Comparison of ENCODE assay signal across 33 mouse cellular contexts in the genomic region with DNA sequence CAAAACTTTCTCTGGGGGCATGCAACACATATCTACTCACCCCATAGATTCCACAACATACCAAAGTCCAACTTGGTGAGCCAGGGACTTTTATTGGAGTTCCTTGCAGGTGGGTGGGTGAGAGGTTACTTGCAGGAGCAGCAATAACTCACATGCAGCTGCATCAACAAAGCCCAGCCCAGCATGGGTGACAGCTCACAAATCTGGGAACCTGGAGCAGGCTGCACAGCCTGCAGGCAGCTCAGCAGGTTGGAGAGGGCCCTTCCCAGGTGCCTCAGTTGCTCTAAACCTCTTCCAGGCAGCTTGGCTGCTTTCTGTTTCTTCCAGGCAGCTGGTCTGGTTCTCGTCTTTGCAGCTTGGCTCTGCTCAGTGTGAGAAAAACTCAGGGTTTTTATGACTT. TPM values are rescaled to one million over a fixed set of nuclear protein-coding genes. Genes with fewer than 3 reads are reported as not detected.
A peak's percentile ranks its signal among the peaks of the same experiment; 100 is the strongest.
DNase-seq lines count a peak whose midpoint lies in the region; ATAC-seq and TF ChIP-seq lines count a peak whose summit lies in the region.
"Had no signal": no experiment of that assay in that cellular context is flagged by ENCODE, and none has a peak within 500 bp of the region (broad histone marks: within the 10 kb centered on the region; RNA-seq: fewer than 3 reads in every experiment).

No protein-coding gene starts in this region.

- no peak for DNase-seq in kidney, adult 2 months
- no peak for DNase-seq in stomach, postnatal 0 days (ENCODE audit: low spot score)
- no peak for DNase-seq in c-Kit-positive CD71-positive TER-119-positive erythroid progenitor cells, embryonic 14.5 days (ENCODE audit: low spot score)
- no peak for DNase-seq in left cerebral cortex, postnatal 36 days (ENCODE audit: low spot score in 2 of 2)
- DNase-seq: adrenal gland, adult 8-10 months; cerebellum, adult 11 months; cerebellum, adult 9-10 months; cerebellum, postnatal 36 days; embryo, embryonic 11 days; gastrocnemius, adult 2 months; gastrocnemius, postnatal 36 days; heart, adult 2 months; heart, postnatal 10 days; kidney, postnatal 10 days; layer of hippocampus, adult 9-11 months; lung, adult 2 months; lung, postnatal 10 days; right cerebral cortex, postnatal 4 days; thymus, postnatal 14 days had no signal

- peak; percentile 66 for ATAC-seq in kidney, embryonic 14.5 days (ENCODE audit: low FRiP score, low TSS enrichment)
- ATAC-seq in stomach, embryonic 15.5 days (ENCODE audit: insufficient read depth, low FRiP score, low read depth), result 0 out of 2 replicates have a peak, but pooled peaks have one; percentile 60
- ATAC-seq in stomach, postnatal 0 days (ENCODE audit: low FRiP score, low TSS enrichment), result no peak
- peak; percentile 90; the same call in 1 of the 2 replicates for ATAC-seq in limb, embryonic 12.5 days (ENCODE audit: insufficient number of reproducible peaks, insufficient read depth, low FRiP score, low TSS enrichment, low read depth)
- ATAC-seq in frontal cortex, adult (ENCODE audit: low TSS enrichment), result no peak
- ATAC-seq: forebrain, embryonic 14.5 days; midbrain, embryonic 15.5 days had no signal

- TF ChIP-seq POLR2A in kidney, adult 2 months (IDR thresholded peaks at IDR 0.05; ENCODE audit: low read depth, low read length), result no peak

- no peak overlapping the region for H3K4me2 ChIP-seq in kidney, embryonic 14.5 days (replicated peaks; ENCODE audit: low read depth, low read length)
- H3K4me2 ChIP-seq in stomach, embryonic 15.5 days, result no peak overlapping the region
- H3K4me2 ChIP-seq in stomach, postnatal 0 days (replicated peaks; ENCODE audit: low read depth), result no peak overlapping the region
- H3K4me2 ChIP-seq in limb, embryonic 12.5 days, result no peak overlapping the region
- H3K4me2 ChIP-seq: embryonic facial prominence, embryonic 12.5 days; heart, embryonic 13.5 days; hindbrain, embryonic 14.5 days; midbrain, embryonic 15.5 days had no signal

- H3K4me3 ChIP-seq in kidney, embryonic 14.5 days (ENCODE audit: low read length), result no peak overlapping the region
- no peak overlapping the region for H3K4me3 ChIP-seq in kidney, adult 2 months (ENCODE audit: insufficient read depth, low read depth, low read length)
- no peak overlapping the region for H3K4me3 ChIP-seq in stomach, embryonic 15.5 days (replicated peaks)
- no peak overlapping the region for H3K4me3 ChIP-seq in stomach, postnatal 0 days (ENCODE audit: low read depth, low read length)
- H3K4me3 ChIP-seq in limb, embryonic 12.5 days (replicated peaks), result no peak overlapping the region
- H3K4me3 ChIP-seq: embryonic facial prominence, embryonic 12.5 days; gastrocnemius, adult 2 months; heart, adult 2 months; heart, embryonic 13.5 days; midbrain, embryonic 10.5 days; midbrain, embryonic 15.5 days had no signal

- WGBS in kidney, embryonic 14.5 days, result 24% methylated on average over 1 of the region's 1 CpGs
- 63% methylated on average over 1 of the region's 1 CpGs for WGBS in kidney, adult 2 months
- 34% methylated on average over 1 of the region's 1 CpGs for WGBS in stomach, embryonic 15.5 days
- 27% methylated on average over 1 of the region's 1 CpGs for WGBS in stomach, postnatal 0 days
- WGBS in limb, embryonic 12.5 days, result 8% methylated on average over 1 of the region's 1 CpGs

- H3K9me3 ChIP-seq in kidney, embryonic 14.5 days (ENCODE audit: control insufficient read depth, low read length), result no peaks in the 10 kb centered on the region
- H3K9me3 ChIP-seq in stomach, embryonic 15.5 days, result no peaks in the 10 kb centered on the region
- no peaks in the 10 kb centered on the region for H3K9me3 ChIP-seq in stomach, postnatal 0 days (ENCODE audit: control insufficient read depth, low read length)
- no peaks in the 10 kb centered on the region for H3K9me3 ChIP-seq in limb, embryonic 12.5 days
- H3K9me3 ChIP-seq: embryonic facial prominence, embryonic 12.5 days; G1E; heart, embryonic 13.5 days; midbrain, embryonic 10.5 days; midbrain, embryonic 15.5 days had no signal

- no peak overlapping the region for H3K9ac ChIP-seq in kidney, embryonic 14.5 days (ENCODE audit: low read depth, low read length)
- no peak overlapping the region for H3K9ac ChIP-seq in stomach, embryonic 15.5 days
- no peak overlapping the region for H3K9ac ChIP-seq in stomach, postnatal 0 days (ENCODE audit: low read length)
- H3K9ac ChIP-seq in limb, embryonic 12.5 days (replicated peaks), result no peak overlapping the region
- H3K9ac ChIP-seq: embryonic facial prominence, embryonic 12.5 days; heart, embryonic 13.5 days; hindbrain, embryonic 14.5 days; liver, embryonic 14.5 days; midbrain, embryonic 15.5 days had no signal

- TF ChIP-seq EP300 in stomach, postnatal 0 days (optimal IDR thresholded peaks at IDR 0.05), result no peak

- TF ChIP-seq CTCF in kidney, adult 2 months (conservative IDR thresholded peaks at IDR 0.05; ENCODE audit: insufficient read depth, insufficient read length, low read depth, low read length), result no peak
- TF ChIP-seq CTCF in stomach, postnatal 0 days (IDR thresholded peaks at IDR 0.05; ENCODE audit: low read depth), result no peak

- H3K36me3 ChIP-seq in kidney, embryonic 14.5 days (ENCODE audit: control insufficient read depth, insufficient read depth, low read length), result peaks cover under 1% of the 10 kb centered on the region; the same call in 1 of the 2 replicates
- H3K36me3 ChIP-seq in kidney, adult 2 months (ENCODE audit: control insufficient read depth, insufficient read depth, low read length), result peaks cover 5% of the 10 kb centered on the region; the same call in 1 of the 2 replicates
- no peaks in the 10 kb centered on the region for H3K36me3 ChIP-seq in stomach, embryonic 15.5 days
- peaks cover 3% of the 10 kb centered on the region; the same call in 1 of the 2 replicates for H3K36me3 ChIP-seq in stomach, postnatal 0 days (ENCODE audit: control insufficient read depth, insufficient read depth, low read length)
- H3K36me3 ChIP-seq in limb, embryonic 12.5 days, result peaks cover 26% of the 10 kb centered on the region; the same call in 1 of the 2 replicates
- H3K36me3 ChIP-seq: midbrain, embryonic 10.5 days; midbrain, embryonic 15.5 days had no signal

- intact Hi-C loops in left cerebral cortex, postnatal 36 days (cut with DNase I), result no loop called here

- H3K4me1 ChIP-seq in kidney, embryonic 14.5 days (ENCODE audit: control insufficient read depth, insufficient read depth, low read length), result no peaks in the 10 kb centered on the region
- no peaks in the 10 kb centered on the region for H3K4me1 ChIP-seq in kidney, adult 2 months (ENCODE audit: control insufficient read depth, insufficient read depth, low read length)
- H3K4me1 ChIP-seq in stomach, embryonic 15.5 days, result no peaks in the 10 kb centered on the region
- H3K4me1 ChIP-seq in stomach, postnatal 0 days (replicated peaks; ENCODE audit: control insufficient read depth, insufficient read depth), result no peaks in the 10 kb centered on the region
- peaks cover 10% of the 10 kb centered on the region; the same call in 1 of the 2 replicates for H3K4me1 ChIP-seq in limb, embryonic 12.5 days (replicated peaks)
- H3K4me1 ChIP-seq: embryonic facial prominence, embryonic 12.5 days; midbrain, embryonic 15.5 days had no signal

- no peak overlapping the region for H3K27ac ChIP-seq in kidney, embryonic 14.5 days (ENCODE audit: low read depth, low read length)
- no peak overlapping the region for H3K27ac ChIP-seq in kidney, adult 2 months (ENCODE audit: insufficient read depth, low read depth, low read length)
- no peak overlapping the region for H3K27ac ChIP-seq in stomach, embryonic 15.5 days
- H3K27ac ChIP-seq in stomach, postnatal 0 days (replicated peaks), result no peak overlapping the region
- H3K27ac ChIP-seq in limb, embryonic 12.5 days, result peak overlapping the region; percentile 76
- H3K27ac ChIP-seq: embryonic facial prominence, embryonic 12.5 days; gastrocnemius, adult 2 months; heart, adult 2 months; heart, embryonic 13.5 days; hindbrain, embryonic 14.5 days; liver, embryonic 14.5 days; midbrain, embryonic 10.5 days; midbrain, embryonic 15.5 days had no signal

- no peaks in the 10 kb centered on the region for H3K27me3 ChIP-seq in kidney, embryonic 14.5 days (ENCODE audit: control insufficient read depth, insufficient read depth, low read length)
- no peaks in the 10 kb centered on the region for H3K27me3 ChIP-seq in kidney, adult 2 months (replicated peaks; ENCODE audit: control insufficient read depth, insufficient read depth, low read length)
- H3K27me3 ChIP-seq in stomach, embryonic 15.5 days (replicated peaks), result no peaks in the 10 kb centered on the region
- H3K27me3 ChIP-seq in stomach, postnatal 0 days (ENCODE audit: control insufficient read depth, insufficient read depth, low read length), result no peaks in the 10 kb centered on the region
- no peaks in the 10 kb centered on the region for H3K27me3 ChIP-seq in limb, embryonic 12.5 days
- H3K27me3 ChIP-seq: embryonic facial prominence, embryonic 12.5 days; heart, embryonic 13.5 days; midbrain, embryonic 15.5 days had no signal

RNA-seq across cellular contexts. Expression of gene Gipc2, which starts 13.3 kb away (rescaled TPM):
- 16.0 and 22.2 TPM in 2 replicates for polyA plus RNA-seq in kidney, embryonic 14.5 days (2014; fragmentation: Nextera tagmentation; extraction: Ambion mirVana)
- polyA plus RNA-seq in kidney, adult 2 months (2012; rRNA removed), result 109 and 146 TPM in 2 replicates
- polyA plus RNA-seq in stomach, embryonic 15.5 days (2015; fragmentation: Nextera tagmentation; extraction: Ambion mirVana), result 57.5 and 78.6 TPM in 2 replicates
- polyA plus RNA-seq in stomach, postnatal 0 days (2015; fragmentation: Nextera tagmentation; extraction: Ambion mirVana), result 76.1 and 82.5 TPM in 2 replicates
- 2.6 and 4.3 TPM in 2 replicates for polyA plus RNA-seq in limb, embryonic 12.5 days (2016; fragmentation: Nextera tagmentation; extraction: Ambion mirVana)
- total RNA-seq in left cerebral cortex, postnatal 36 days (2021), result 1 to 10 TPM; 3.8 to 7.9 TPM
- total RNA-seq: hematopoietic stem cell, adult 5-6 weeks; megakaryocyte progenitor cell, adult 5-6 weeks had no signal
- polyA plus RNA-seq: G1E had no signal

RNA-seq across cellular contexts. Expression of gene Dnajb4, which starts 30.8 kb away (rescaled TPM):
- 23.9 and 26.2 TPM in 2 replicates for polyA plus RNA-seq in kidney, embryonic 14.5 days (2014; fragmentation: Nextera tagmentation; extraction: Ambion mirVana)
- 5.5 and 9.8 TPM in 2 replicates for polyA plus RNA-seq in kidney, adult 2 months (2012; rRNA removed)
- 30.9 and 34.9 TPM in 2 replicates for polyA plus RNA-seq in stomach, embryonic 15.5 days (2015; fragmentation: Nextera tagmentation; extraction: Ambion mirVana)
- 26.4 and 29.0 TPM in 2 replicates for polyA plus RNA-seq in stomach, postnatal 0 days (2015; fragmentation: Nextera tagmentation; extraction: Ambion mirVana)
- polyA plus RNA-seq in limb, embryonic 12.5 days (2016; fragmentation: Nextera tagmentation; extraction: Ambion mirVana), result 35.2 and 36.8 TPM in 2 replicates
- total RNA-seq in left cerebral cortex, postnatal 36 days (2021), result 10 to 100 TPM; 62.8 to 72.6 TPM

RNA-seq across cellular contexts. Expression of gene Fubp1, which starts 30.9 kb away (rescaled TPM):
- 283 and 332 TPM in 2 replicates for polyA plus RNA-seq in kidney, embryonic 14.5 days (2014; fragmentation: Nextera tagmentation; extraction: Ambion mirVana)
- 40.8 and 49.0 TPM in 2 replicates for polyA plus RNA-seq in kidney, adult 2 months (2012; rRNA removed)
- 191 and 208 TPM in 2 replicates for polyA plus RNA-seq in stomach, embryonic 15.5 days (2015; fragmentation: Nextera tagmentation; extraction: Ambion mirVana)
- polyA plus RNA-seq in stomach, postnatal 0 days (2015; fragmentation: Nextera tagmentation; extraction: Ambion mirVana), result 60.2 and 60.5 TPM in 2 replicates
- polyA plus RNA-seq in limb, embryonic 12.5 days (2016; fragmentation: Nextera tagmentation; extraction: Ambion mirVana), result 403 and 416 TPM in 2 replicates
- total RNA-seq in left cerebral cortex, postnatal 36 days (2021), result 100 to 1,000 TPM in 1 of 2 experiments, 10 to 100 TPM in 1; 88.4 to 149 TPM

Comparison
In these comparisons a context has a peak if more than half of its experiments do, and no peak if none do; other contexts are left out.
1. ATAC-seq: peak in kidney, embryonic 14.5 days (single experiment), stomach, embryonic 15.5 days (single experiment) and limb, embryonic 12.5 days (single experiment); none in stomach, postnatal 0 days (single experiment) and frontal cortex, adult (single experiment).